Mouse (Mus musculus) heart, postnatal 0 days (tissue): Measurements from ENCODE around the gene Lrrc7.

Experiments
- CTCF ChIP-seq: IDR thresholded peaks from 2 replicates; pipeline ENCODE4 v1.5.1; 2016; ENCODE audit warnings: antibody characterized with exemption, control low read depth, low read depth
- EP300 ChIP-seq: IDR thresholded peaks from 2 replicates; pipeline ENCODE4 v1.6.1; 2016; ENCODE audit warnings: antibody characterized with exemption, low read depth

DNA sequence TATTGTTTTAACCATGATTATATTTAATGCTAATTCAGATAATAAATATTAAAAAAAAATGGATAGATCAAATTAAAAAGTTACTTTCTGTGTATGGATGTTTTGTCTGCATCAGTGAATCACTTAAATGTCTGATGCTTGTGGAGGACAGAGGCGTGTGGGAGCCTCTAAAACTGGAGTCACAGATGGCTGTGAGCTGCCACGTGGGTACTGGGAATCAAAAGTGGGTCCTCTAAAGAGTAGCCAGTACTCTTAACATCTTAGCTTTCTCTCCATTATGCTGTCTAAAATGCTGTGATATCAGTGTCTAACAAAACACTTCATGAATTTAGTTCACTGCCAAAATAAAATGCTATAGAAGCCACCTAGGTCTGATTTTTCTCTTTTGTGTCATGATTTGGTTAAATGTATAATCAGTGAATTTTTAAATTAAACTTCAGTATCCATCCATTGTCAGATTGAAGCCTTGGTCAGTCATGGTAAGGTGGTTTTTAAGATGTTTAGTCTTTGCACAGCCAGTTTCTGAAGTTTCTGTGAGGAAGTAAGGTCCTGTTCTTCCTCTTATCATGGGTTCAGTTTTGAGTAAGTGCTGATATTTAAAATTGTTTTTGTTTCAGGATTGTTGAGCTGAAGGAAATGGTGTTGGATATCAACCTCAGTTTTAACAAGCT lies 501.3 kb downstream of the Lrrc7 start:
- TF ChIP-seq EP300 (no peak), CTCF (no peak)
